Mouse (Mus musculus) MEL (cell line): Measurements from ENCODE around the gene Mrgpra4.

Experiments
- GABPA ChIP-seq: IDR thresholded peaks from 2 replicates; pipeline ENCODE4 v1.6.1; 2012; ENCODE audit warnings: low read depth, mild to moderate bottlenecking, inconsistent platforms, low read length, improper control_type of control experiment, moderate library complexity
- MEF2A ChIP-seq: IDR thresholded peaks from 2 replicates; pipeline ENCODE4 v1.6.1; 2014; ENCODE audit warnings: low read depth, mild to moderate bottlenecking, inconsistent platforms, low read length, improper control_type of control experiment; ENCODE audit not compliant: poor library complexity, insufficient replicate concordance, severe bottlenecking; ENCODE audit errors: extremely low read depth

- no peak for TF ChIP-seq MEF2A
- TF ChIP-seq GABPA = no peak
These were observed 36.0 kb upstream of the Mrgpra4 start for GRCm38 (mm10) chr7:48017874-48018273.
